Mouse (Mus musculus) stomach, adult 2 months (tissue): Measurements from ENCODE around the gene Pla2g1b. TPM values are rescaled to one million over a fixed set of nuclear protein-coding genes. Genes with fewer than 3 reads are reported as not detected.

Experiments used
- polyA plus RNA-seq: library from polyadenylated mRNA; depleted of rRNA; stranded (reverse); fragments of >200 nt; gene quantifications from 2 replicates; pipeline ENCODE4 v1.2.3, GENCODE M21; 2012; rRNA removed

Pla2g1b gene
- 22,403 and 37,455 TPM in 2 replicates for polyA plus RNA-seq

GRCm38 (mm10) chr5:115465642-115466420 is at the start of gene Pla2g1b:
Gene Pla2g1b (plus strand): TSS chr5:115466262.

DNA sequence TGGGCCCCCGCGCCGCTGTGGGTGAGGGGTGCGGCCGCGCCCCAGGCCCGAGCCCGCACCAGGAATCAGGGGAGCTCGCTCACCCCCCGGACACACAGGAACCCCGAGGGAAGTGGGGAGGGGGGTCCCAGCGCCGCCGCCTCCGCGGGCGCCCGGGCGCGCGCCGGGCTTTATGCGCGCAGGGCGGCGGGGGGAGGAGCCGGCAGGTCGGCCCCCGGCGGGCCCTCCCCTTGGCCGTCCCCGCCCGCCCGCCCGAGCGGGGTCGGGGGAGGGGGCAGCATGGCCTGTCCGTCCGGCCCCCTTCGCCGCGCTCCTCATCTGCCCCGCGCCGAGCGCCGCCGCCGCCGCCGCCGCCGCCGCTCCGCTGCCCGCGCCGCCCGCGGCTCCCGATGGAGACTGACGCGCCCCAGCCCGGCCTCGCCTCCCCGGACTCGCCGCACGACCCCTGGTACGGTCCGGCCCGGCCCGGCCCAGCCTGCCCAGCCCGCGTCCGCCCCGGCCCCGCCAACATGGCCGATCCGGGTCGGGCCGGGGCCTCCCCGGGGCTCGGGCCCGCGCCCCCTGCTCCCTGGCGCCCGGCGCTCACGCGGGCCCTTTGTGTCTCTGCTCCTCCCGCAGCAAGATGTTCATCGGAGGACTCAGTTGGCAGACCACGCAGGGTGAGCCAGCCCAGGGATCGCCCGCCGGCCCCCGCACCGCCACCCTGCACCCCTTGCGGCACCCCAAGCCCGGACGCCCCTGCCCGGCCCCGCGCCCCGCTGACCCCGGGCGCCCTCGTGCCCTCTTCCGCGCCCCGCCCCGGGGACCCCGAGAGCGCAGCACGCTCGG is 36.5 kb upstream of the Pla2g1b start, which contains the start of gene Msi1:
Gene Msi1, plus strand, starts transcription at position 241 of the 828 bp plus-strand sequence.

DNA sequence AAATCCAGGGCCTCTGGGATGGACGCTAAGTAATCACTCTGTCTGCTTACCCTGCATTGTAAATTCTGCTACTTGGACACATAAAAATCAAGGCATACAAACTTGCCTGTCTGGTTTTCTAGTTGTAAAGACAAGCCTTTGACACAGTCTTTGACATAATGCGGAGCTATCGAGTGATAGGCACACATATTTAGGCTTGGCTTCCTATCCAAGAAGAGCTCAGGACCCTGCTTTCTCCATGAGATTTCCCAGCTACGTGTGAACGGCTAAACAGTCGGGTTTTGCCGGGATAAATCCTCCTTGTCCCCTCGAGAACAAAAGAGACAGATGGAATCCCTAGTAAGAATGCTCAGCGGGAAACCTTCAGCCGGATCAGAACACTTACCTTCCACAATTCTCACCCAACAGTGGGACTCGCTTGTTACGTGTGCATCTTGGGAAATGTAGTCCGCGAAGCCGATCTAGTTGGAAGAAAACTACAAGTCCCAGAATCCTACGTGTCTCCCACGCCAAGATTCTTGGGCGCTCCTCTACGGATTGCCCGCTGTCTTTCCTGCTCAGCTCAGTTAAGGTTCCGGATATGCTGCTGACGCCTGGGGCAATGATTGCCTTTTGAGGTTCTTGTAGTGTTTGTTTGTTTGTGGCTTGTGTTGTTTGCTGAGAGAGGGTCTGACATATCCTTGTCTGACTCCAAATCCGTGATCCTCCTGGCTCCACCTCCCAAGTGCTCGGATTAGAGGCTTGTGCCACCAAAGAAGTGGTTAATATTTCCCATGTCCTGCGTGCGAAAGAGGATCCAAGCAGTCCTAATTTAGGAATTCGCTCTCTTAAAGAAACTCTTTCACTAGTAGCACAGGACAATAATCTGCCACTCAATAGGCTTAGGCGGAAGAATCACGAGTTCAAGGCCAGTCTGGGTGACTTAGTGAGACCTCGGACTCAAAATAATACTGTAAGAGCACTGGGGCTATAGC is 18.2 kb downstream of the Pla2g1b start, which contains the start of gene Sirt4:
Gene Sirt4, minus strand, starts transcription at position 779 of the 974 bp plus-strand sequence.

DNA sequence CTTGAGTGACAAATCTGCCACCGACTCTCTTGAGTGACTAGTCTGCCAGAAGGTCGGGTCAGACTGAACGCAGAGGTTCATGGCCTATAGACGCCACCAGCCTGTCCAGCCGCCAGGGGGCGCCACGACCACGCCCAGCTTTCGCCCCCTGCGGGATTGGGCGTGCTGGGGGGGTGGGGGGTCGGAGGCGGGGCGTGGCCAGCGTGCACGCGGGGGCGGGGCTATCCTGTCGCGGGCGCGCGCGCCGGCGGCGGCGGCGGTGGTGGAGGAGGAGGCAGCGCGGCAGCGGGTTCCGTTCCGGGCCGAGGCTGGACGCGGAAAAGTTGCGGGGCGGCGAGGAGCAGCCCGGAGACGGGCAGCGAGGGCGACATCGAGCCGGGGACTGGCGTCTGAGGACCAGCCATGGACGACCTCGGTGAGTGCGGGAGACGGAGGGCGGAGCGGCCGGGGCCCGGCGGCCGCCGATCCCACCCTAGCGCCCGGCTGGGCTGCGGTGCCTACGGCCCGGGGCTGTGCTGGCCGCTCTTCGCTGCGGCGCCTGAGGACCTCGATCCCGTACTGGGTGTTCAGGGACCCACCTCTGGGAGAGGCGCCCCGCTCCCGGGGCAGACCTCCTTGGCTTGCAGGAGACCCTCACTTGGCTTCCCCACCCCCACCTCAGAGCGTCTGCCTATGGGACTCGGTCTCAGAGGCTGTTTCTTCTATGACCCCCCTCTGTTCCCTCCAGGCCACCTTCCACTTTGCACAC is 40.6 kb downstream of the Pla2g1b start, which contains the start of gene Pxn:
Gene Pxn, plus strand, starts transcription at position 223 of the 748 bp plus-strand sequence.

Other genes with a start within 250 kb of the Pla2g1b start
- gene Pop5, start 230.4 kb upstream of the Pla2g1b start, polyA plus RNA-seq = 40.6 and 139 TPM in 2 replicates
- gene Rnf10, start 193.4 kb upstream of the Pla2g1b start, polyA plus RNA-seq = 73.9 and 104 TPM in 2 replicates
- gene Coq5, start 186.6 kb upstream of the Pla2g1b start, polyA plus RNA-seq = 4.9 and 5.8 TPM in 2 replicates
- gene Dynll1, start 165.3 kb upstream of the Pla2g1b start, polyA plus RNA-seq = 51.1 and 79.2 TPM in 2 replicates
- 10.4 and 21.9 TPM in 2 replicates for gene Srsf9, start 139.1 kb upstream of the Pla2g1b start, polyA plus RNA-seq
- gene Gatc, start 125.1 kb upstream of the Pla2g1b start, polyA plus RNA-seq = 3.6 and 4.2 TPM in 2 replicates
- 4.2 and 4.3 TPM in 2 replicates for gene Triap1, start 125.0 kb upstream of the Pla2g1b start, polyA plus RNA-seq
- gene Cox6a1, start 117.3 kb upstream of the Pla2g1b start, polyA plus RNA-seq = 2,279 and 5,235 TPM in 2 replicates
- gene Msi1, start 36.7 kb upstream of the Pla2g1b start, polyA plus RNA-seq = 8.2 and 8.9 TPM in 2 replicates
- 11.4 and 13.2 TPM in 2 replicates for gene Sirt4, start 18.5 kb downstream of the Pla2g1b start, polyA plus RNA-seq
- gene Pxn, start 40.4 kb downstream of the Pla2g1b start, polyA plus RNA-seq = 48.3 and 55.4 TPM in 2 replicates
- 1,163 and 1,311 TPM in 2 replicates for gene Rplp0, start 93.2 kb downstream of the Pla2g1b start, polyA plus RNA-seq
- gene Gcn1l1, start 99.0 kb downstream of the Pla2g1b start, polyA plus RNA-seq = 14.9 and 16.2 TPM in 2 replicates
- gene Rab35, start 165.6 kb downstream of the Pla2g1b start, polyA plus RNA-seq = 39.1 and 58.7 TPM in 2 replicates